Mouse (Mus musculus) right cerebral cortex, adult 2 months (tissue): Measurements from ENCODE around the gene Pacrg.

Source experiments
- DNase-seq, 2 experiments: peaks; one replicate each; pipeline ENCODE4 v3.0.0; 2021 to 2022; ENCODE audit warnings: low spot score in 2 of 2

Gene Pacrg

DNA sequence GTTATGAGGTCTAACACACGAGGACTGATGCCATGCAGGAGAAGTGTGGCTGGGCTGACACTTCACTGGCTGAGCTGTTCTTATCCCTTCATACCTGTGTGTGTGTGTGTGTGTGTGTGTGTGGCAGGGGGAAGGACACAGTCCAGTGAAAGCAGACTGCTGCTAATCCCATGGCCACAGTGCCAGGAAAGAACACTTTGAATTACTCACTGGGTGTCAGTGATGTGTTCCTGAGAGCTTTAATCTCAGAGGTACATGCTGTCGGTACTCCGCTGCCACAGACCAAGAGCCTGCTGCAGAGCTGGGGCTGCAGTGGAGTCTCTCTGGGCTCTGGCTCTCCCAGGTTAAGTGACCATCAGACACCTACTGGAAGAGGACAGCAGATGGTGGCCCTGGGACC lies 290.3 kb downstream of the Pacrg start:
- DNase-seq: no peak

- no peak for DNase-seq
Measured at GRCm38 (mm10) chr17:10548969-10549368, 291.1 kb downstream of the Pacrg start.

DNA sequence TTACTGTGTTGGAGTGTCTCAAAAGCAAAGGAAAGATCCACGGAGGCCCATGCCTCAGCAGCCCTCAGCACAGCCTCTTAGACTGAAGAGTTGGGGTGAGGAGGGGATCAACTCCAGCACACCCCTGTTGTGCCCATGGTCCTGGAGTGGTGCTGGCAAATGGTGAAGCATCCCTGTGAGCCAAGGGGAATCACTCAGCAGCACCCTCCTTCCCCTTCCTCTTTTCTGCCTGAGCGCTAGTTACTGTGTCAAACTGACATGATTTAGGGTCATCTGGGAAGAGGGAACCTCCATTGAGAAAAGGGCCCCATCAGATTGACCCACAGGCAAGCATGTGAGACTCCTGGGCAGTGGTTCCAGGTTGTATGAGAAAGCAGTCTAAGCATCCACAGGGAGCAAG lies 299.3 kb downstream of the Pacrg start:
- no peak for DNase-seq

DNA sequence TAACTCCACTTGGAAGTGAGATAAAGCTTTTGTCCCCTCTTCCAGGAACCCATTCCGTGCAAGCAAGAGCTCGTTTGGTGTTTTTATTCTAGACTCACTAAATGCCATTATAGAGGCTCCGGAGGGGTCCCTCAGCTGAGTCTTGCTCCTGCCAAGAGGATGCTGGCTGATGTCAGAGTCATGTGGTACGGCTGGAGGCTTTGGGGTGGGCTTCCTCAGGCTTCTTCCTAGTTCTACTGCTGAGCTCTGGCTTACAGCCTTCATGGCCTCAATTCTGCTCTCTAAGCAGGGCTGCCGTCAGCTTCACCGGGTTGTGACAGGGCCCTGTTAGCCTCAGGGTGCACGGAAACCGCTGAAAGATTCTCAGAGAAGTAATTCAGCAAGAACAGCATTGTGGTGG lies 305.9 kb downstream of the Pacrg start:
- DNase-seq: peak in 1 of 2 experiments; percentile 12

GRCm38 (mm10) chr17:10533461-10533860 lies 306.6 kb downstream of the Pacrg start:
- no peak for DNase-seq

DNA sequence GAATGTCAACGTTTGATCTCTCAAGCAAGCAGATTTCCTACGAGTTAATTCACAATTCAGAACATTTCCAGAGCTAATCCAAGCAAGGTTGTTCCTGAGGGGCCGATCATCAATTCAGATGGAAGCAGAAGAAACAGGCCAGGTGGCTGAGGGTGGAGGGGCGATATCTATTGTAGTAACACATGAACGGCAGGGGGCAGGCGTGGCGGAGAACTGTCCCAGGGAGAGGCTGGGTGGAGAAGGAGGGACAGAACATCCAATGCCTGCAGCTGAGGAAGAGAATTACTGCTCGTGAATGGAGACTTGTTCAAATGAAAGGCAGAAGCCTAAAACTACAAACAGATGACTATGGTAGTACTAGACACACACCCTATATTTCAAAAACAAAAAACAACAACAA lies 309.1 kb downstream of the Pacrg start:
- peak in 1 of 2 experiments; percentile 15 for DNase-seq

DNA sequence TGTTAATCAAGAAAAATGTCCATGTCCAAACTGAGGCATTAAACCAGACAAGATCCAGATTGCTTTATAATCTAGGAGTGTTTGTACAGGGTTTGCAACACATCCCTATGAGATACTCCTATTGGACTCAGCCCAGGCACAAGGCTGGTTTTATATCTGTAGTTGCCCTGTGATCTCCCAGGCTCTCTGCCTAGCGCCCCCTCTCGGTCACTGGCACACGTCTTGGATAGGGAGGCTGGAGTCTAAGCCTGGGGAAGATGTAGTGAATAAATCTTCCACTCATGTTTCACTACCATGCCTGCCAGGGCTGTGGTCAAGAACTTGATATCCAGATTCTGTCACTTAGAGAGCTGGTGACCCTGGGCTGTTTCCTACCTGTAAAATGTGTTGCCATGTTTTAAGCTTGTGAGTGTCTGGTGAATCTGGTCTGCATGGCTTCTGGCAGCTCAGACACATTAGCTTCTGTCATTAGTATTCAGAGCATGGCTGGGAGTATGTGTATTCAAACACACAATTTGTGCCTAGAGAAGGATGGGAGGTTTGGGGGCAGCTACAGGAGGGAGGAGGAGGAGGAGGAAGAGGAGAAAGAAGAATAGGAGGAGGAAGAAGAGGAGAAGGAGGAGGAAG lies 310.7 kb downstream of the Pacrg start:
- no peak for DNase-seq

DNA sequence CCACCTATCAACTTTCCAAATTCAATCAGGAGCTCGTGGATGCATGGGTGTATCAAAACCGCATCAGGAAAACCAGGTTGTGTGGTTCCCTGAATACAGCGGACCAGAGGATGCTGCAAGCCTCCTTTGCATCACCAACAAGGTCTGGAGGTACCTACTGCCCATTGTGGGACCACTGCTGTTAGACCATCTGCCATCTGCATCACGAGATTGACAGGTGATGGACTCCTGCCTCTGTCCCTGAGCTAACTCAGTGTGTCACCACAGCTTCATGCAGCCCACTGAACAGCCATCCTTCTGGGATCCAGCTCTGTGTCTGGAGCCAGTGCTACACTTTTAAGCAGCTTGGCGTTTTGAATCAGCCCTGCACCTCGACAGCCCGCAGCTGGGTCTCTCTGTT lies 318.8 kb downstream of the Pacrg start:
- no peak for DNase-seq

DNA sequence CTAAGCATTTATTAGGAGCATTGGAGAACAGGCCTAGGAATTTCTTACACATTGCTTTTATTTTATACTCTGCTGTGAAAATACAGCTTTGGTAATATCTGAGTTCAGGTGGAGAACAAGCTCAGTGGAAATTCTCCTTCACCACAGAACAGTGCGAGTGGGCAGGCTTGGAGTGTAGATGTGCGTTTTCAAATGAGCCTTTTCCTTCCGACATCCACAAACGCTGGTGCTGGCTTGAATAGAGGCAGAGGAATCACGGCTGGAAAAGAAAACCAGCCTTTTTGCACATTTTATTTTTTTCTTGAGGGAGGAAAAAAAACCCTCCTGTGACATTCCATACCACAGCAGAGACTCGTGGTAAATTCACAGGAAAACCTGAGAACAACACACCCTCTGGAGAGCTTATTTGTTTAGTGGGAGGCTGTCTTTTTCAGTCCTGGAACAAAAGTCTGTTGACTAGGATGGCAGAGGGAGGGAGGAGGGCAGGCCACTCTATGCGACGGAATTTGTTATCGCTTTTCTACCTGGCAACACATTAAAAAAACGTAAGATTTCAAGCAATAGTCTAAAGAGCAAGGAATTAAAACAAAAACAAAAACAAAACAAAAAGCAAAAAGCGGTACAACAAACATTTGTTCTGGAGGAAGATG lies 320.5 kb downstream of the Pacrg start:
- DNase-seq: peak; percentile 16 to 18

GRCm38 (mm10) chr17:10514812-10515211 lies 325.3 kb downstream of the Pacrg start:
- no peak for DNase-seq

DNA sequence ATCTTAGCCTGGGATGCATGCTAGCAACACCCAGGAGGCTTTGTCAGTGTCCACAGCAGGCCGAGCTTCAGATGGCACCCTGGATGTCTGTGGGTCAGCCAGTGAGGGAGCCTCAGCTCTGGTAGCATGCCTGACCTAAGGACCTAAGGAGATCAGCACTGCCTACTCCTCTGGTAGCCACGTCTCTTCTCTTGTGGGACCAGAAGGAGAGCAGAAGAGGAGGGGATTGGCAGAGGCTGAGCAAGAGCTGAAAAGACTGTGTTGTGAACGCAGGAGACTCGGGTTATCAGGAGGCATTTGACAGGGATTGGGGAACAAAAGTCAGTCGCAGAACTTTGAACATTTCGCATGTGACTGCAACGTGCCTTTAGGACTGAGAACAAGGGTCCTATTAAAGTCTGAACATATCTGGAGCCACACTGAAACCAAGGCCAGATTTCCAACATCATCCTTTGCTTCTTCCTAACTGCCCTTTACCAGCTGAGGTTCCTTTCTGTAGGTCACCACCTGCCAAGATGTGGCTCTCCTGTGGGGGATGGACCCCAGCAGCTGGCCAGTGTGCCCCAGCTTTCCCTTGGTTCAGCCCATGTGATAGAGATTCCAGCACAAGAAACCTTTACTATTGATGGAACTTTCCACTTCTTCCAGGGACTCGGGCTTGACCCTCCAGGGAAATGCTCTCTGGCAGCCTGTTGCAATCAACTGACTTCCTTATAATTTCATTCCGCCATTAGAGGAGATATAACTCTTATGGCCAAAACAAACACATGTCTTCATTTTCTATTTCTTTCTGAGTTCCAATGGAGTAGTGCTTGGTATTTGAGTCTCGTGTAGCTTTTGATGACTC lies 329.0 kb downstream of the Pacrg start:
- DNase-seq: no peak

DNA sequence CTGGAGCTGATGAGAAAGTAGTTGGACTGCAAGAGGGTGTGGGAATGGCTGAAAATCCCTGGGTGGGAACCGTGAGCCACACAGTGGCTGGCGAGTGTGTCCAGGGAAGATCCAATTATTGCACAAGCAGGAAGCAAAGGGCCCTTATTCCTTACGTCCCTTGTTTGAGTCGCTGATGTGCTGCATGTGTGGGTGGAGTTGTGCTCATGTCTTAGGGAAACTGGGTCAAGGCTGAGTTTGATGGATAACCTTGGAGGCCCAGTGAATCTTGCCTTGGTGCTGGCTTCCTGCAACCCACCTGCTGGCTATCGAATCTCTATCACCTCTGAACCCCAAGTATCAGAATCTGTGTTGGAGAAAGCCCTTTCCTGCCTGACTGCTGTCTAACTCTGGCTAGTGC lies 329.6 kb downstream of the Pacrg start:
- DNase-seq: no peak

GRCm38 (mm10) chr17:10508088-10508487 lies 332.0 kb downstream of the Pacrg start:
- no peak for DNase-seq

- DNase-seq: no peak
Measured at GRCm38 (mm10) chr17:10507466-10507865, 332.6 kb downstream of the Pacrg start.

DNA sequence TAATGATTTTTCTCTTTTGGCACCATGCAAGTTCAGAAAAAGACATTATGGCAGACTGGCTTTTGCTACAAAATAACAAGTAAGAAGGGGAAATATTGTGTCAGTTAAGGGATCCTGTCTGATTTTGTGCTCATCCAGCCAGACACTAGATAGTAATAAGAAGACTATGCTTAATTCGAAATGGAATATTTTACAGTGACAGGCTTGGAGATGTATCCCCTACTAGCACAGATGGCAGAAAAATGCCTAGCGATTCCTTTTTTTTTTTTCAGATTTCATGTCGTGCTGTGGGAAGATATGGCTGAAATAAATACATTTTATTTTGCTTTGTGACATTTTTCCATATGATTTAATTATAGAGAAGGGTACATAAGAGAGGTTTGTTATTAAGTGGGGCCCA lies 333.2 kb downstream of the Pacrg start:
- no peak for DNase-seq

GRCm38 (mm10) chr17:10501439-10501838 lies 338.7 kb downstream of the Pacrg start:
- DNase-seq: no peak

DNA sequence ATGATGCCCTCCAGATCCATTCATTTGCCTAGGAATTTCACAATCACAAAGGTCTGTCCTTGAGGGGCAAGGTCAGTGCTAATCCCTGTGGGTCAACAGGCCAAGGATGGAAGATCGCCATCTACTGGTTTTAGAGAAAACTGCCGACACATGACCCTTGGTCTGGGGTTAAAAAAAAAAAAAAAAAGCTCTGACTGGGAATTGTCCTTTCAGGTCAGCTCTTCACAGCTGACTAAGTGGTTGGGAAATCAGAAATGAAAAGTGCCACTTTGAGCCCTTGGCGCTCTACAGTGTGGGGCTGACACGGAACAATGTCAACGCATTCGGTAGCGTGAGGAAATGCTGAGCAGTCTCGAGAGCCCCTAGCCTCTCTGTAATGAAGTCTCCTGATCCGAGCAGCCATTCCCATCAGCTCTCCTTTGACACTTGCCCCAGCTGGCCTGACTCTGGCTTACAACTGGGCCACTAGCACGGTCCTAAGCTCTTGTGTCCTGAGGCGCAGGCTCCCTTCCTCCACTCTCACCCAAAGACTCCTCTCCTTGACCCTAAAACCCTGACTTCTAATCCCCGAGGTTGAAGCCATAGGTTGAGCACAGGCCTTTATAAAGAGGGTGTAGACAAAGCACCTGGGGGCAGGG lies 339.2 kb downstream of the Pacrg start:
- DNase-seq: no peak

GRCm38 (mm10) chr17:10498935-10499655 lies 341.0 kb downstream of the Pacrg start:
- DNase-seq: no peak

DNA sequence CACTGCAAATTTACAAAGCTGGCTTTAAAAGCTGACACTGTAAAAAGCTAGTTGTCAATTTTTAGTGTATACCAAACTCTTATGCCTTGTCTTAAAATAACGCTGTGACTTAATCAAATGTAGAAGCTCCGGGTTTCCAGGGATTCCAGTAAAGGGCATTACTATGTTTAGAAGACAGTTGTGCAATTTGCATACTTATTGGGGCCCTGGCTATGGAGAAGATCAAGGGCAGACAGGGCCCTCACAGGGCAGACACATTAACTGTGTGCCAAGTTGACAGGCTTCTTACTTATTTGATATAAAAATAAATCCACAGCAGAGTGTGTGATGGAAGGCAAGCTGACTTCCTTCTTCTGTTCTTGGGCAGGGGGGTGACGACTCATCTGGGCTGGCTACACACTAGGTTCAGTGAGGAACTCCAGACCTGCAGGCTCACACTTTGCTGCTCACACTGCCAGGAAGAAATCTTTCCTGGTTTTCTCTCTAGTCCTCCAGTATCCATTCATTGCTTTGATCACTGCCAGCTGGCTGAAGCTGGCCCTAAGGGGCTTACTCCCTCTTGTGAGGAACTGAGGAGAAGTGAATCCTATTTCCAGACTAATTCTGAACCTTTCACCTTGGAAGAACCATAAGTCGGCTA lies 342.2 kb downstream of the Pacrg start:
- DNase-seq: no peak

DNA sequence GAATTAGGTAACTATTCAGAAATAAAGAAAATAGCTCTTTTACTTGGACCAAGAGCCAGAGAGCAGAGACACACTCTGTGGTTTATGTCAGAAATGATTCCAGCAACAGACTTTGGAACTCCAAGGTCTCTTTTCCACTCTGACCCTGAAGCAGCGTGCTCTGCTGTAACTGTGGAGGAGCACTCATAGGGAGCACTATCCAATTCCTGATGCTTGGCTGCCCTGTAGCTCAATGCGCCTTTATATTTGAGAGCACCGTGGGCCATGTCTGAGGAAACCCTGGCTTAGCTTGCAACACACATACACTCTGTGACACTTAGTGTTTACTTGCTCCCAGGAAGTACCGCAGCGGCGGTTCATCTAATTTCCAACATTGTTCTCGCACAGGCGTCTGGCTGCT lies 344.0 kb downstream of the Pacrg start:
- DNase-seq: no peak

GRCm38 (mm10) chr17:10495588-10495987 lies 344.5 kb downstream of the Pacrg start:
- no peak for DNase-seq
